Mouse (Mus musculus) C2C12 (cell line): ENCODE results near the gene Zbtb46. TPM values are rescaled to one million over a fixed set of nuclear protein-coding genes. Genes with fewer than 3 reads are reported as not detected.

Experiments used
- H3K27me3 ChIP-seq: one replicate; pipeline ENCODE4 v1.6.1; 2011; ENCODE audit not compliant: control insufficient read depth, insufficient read depth, insufficient read length
- H3K36me3 ChIP-seq: one replicate; pipeline ENCODE4 v1.6.1; 2011; ENCODE audit not compliant: control insufficient read depth, insufficient read depth
- H3K4me3 ChIP-seq: one replicate; pipeline ENCODE4 v1.5.1; 2011; ENCODE audit warnings: mild to moderate bottlenecking, control low read depth; ENCODE audit not compliant: poor library complexity, insufficient read depth, severe bottlenecking
- H3K79me2 ChIP-seq: one replicate; pipeline ENCODE4 v1.6.1; 2011; ENCODE audit not compliant: control insufficient read depth, insufficient read depth
- H3K79me3 ChIP-seq: one replicate; pipeline ENCODE4 v1.6.1; 2011; ENCODE audit warnings: low read depth, control low read depth
- H3ac ChIP-seq: one replicate; pipeline ENCODE3; 2011; ENCODE audit warnings: low read depth; ENCODE audit not compliant: control insufficient read depth, insufficient read length
- CEBPB ChIP-seq: IDR thresholded peaks from one replicate; pipeline ENCODE4 v1.6.1; 2011; ENCODE audit warnings: low read depth, mild to moderate bottlenecking, control low read depth, moderate library complexity
- CTCF ChIP-seq: IDR thresholded peaks from one replicate; pipeline ENCODE4 v1.5.1; 2011; ENCODE audit not compliant: control insufficient read depth, insufficient read depth, insufficient read length
- FOSL1 ChIP-seq: IDR thresholded peaks from one replicate; pipeline ENCODE4 v1.8.0; 2011; ENCODE audit warnings: mild to moderate bottlenecking, low read length; ENCODE audit not compliant: poor library complexity, insufficient read depth, severe bottlenecking
- MAX ChIP-seq: IDR thresholded peaks from one replicate; pipeline ENCODE4 v1.6.1; 2011; ENCODE audit warnings: mild to moderate bottlenecking, control low read depth
- MYOD1 ChIP-seq: IDR thresholded peaks from one replicate; pipeline ENCODE4 v1.6.1; 2011; ENCODE audit warnings: low read depth; ENCODE audit not compliant: control insufficient read depth, insufficient read length
- MYOG ChIP-seq: IDR thresholded peaks from one replicate; pipeline ENCODE4 v1.6.1; 2011; ENCODE audit not compliant: control insufficient read depth, insufficient read length; ENCODE audit errors: extremely low read depth
- USF1 ChIP-seq: IDR thresholded peaks from one replicate; pipeline ENCODE4 v1.6.1; 2011; ENCODE audit warnings: low read depth, mild to moderate bottlenecking, control low read depth, moderate library complexity
- polyA plus RNA-seq: library from polyadenylated mRNA; unstranded; fragments of >200 nt; fragmentation: generic; extraction: Trizol; gene quantifications from one replicate; pipeline ENCODE4 v1.2.1, GENCODE M21; 2012; ENCODE audit warnings: missing spikeins

Gene Zbtb46
- polyA plus RNA-seq, 1 experiment = 0.68 TPM

- H3K4me3 ChIP-seq = no peak overlapping the region
- H3K27me3 ChIP-seq = peaks cover 3% of the 10 kb centered on the region
- TF ChIP-seq MAX (no peak), FOSL1 (no peak), CEBPB (no peak), MYOD1 (no peak)
- H3K79me3 ChIP-seq = no peaks in the 10 kb centered on the region
- no peaks in the 10 kb centered on the region for H3K79me2 ChIP-seq
- no peaks in the 10 kb centered on the region for H3K36me3 ChIP-seq
- no peak overlapping the region for H3ac ChIP-seq
These were observed 16.2 kb downstream of the Zbtb46 start for GRCm38 (mm10) chr2:181443016-181443415.

- H3K79me2 ChIP-seq = no peaks in the 10 kb centered on the region
- TF ChIP-seq CEBPB (no peak), MYOD1 (no peak), MYOG (no peak), USF1 (no peak), FOSL1 (no peak), MAX (no peak), CTCF (no peak)
These were observed 21.1 kb downstream of the Zbtb46 start for GRCm38 (mm10) chr2:181438176-181438575.

GRCm38 (mm10) chr2:181436246-181436645, 23.0 kb downstream of the Zbtb46 start:
- Histone ChIP-seq H3K27me3 (peaks cover 3% of the 10 kb centered on the region), H3K4me3 (no peak overlapping the region), H3K79me2 (no peaks in the 10 kb centered on the region), H3K36me3 (no peaks in the 10 kb centered on the region), H3K79me3 (no peaks in the 10 kb centered on the region), H3ac (no peak overlapping the region)
- TF ChIP-seq MYOD1 = no peak
- no peak for TF ChIP-seq MYOG
- TF ChIP-seq FOSL1 = no peak
- no peak for TF ChIP-seq USF1
- TF ChIP-seq CTCF = no peak
- no peak for TF ChIP-seq CEBPB
- TF ChIP-seq MAX = no peak

More at GRCm38 (mm10) chr2:181438176-181438575, 21.1 kb downstream of the Zbtb46 start:
- H3K4me3 ChIP-seq = no peak overlapping the region
- H3K79me3 ChIP-seq = no peaks in the 10 kb centered on the region
- H3K36me3 ChIP-seq = no peaks in the 10 kb centered on the region
- H3ac ChIP-seq = no peak overlapping the region
- peaks cover 3% of the 10 kb centered on the region for H3K27me3 ChIP-seq

GRCm38 (mm10) chr2:181423834-181424233, 35.4 kb downstream of the Zbtb46 start:
- TF ChIP-seq CEBPB (no peak), MAX (no peak)

GRCm38 (mm10) chr2:181420903-181421638, 38.2 kb downstream of the Zbtb46 start:
- H3K36me3 ChIP-seq = no peaks in the 10 kb centered on the region
- H3ac ChIP-seq = no peak overlapping the region
- TF ChIP-seq USF1 = no peak
- TF ChIP-seq MAX = no peak
- TF ChIP-seq FOSL1 = no peak
- no peak for TF ChIP-seq MYOD1
- TF ChIP-seq CTCF = no peak
- TF ChIP-seq CEBPB = no peak
- no peak for TF ChIP-seq MYOG
- no peaks in the 10 kb centered on the region for H3K79me2 ChIP-seq
- no peak overlapping the region for H3K4me3 ChIP-seq
- no peaks in the 10 kb centered on the region for H3K27me3 ChIP-seq
- no peaks in the 10 kb centered on the region for H3K79me3 ChIP-seq

More at GRCm38 (mm10) chr2:181423834-181424233, 35.4 kb downstream of the Zbtb46 start:
- no peak overlapping the region for H3K4me3 ChIP-seq
- H3K27me3 ChIP-seq = no peaks in the 10 kb centered on the region
- no peaks in the 10 kb centered on the region for H3K79me2 ChIP-seq
- no peak overlapping the region for H3ac ChIP-seq
- H3K79me3 ChIP-seq = no peaks in the 10 kb centered on the region
- no peaks in the 10 kb centered on the region for H3K36me3 ChIP-seq

- Histone ChIP-seq H3ac (no peak overlapping the region), H3K27me3 (no peaks in the 10 kb centered on the region), H3K79me2 (no peaks in the 10 kb centered on the region), H3K36me3 (no peaks in the 10 kb centered on the region), H3K4me3 (no peak overlapping the region), H3K79me3 (no peaks in the 10 kb centered on the region)
- no peak for TF ChIP-seq CEBPB
- no peak for TF ChIP-seq MYOG
- no peak for TF ChIP-seq CTCF
These were observed 38.8 kb downstream of the Zbtb46 start for GRCm38 (mm10) chr2:181420426-181420825.

GRCm38 (mm10) chr2:181419359-181419758, 39.9 kb downstream of the Zbtb46 start:
- Histone ChIP-seq H3K36me3 (no peaks in the 10 kb centered on the region), H3K79me2 (no peaks in the 10 kb centered on the region), H3K27me3 (no peaks in the 10 kb centered on the region), H3ac (no peak overlapping the region), H3K4me3 (no peak overlapping the region), H3K79me3 (no peaks in the 10 kb centered on the region)
- TF ChIP-seq MYOD1 (no peak), MAX (no peak), CTCF (no peak), CEBPB (no peak), FOSL1 (no peak), MYOG (no peak), USF1 (no peak)
